Mouse (Mus musculus): ENCODE measurements around the gene Swt1. TPM values are rescaled to one million over a fixed set of nuclear protein-coding genes. Genes with fewer than 3 reads are reported as not detected.

Gene Swt1
- polyA plus RNA-seq, 1 experiment from 2014 or later, result 17.7 TPM

DNA sequence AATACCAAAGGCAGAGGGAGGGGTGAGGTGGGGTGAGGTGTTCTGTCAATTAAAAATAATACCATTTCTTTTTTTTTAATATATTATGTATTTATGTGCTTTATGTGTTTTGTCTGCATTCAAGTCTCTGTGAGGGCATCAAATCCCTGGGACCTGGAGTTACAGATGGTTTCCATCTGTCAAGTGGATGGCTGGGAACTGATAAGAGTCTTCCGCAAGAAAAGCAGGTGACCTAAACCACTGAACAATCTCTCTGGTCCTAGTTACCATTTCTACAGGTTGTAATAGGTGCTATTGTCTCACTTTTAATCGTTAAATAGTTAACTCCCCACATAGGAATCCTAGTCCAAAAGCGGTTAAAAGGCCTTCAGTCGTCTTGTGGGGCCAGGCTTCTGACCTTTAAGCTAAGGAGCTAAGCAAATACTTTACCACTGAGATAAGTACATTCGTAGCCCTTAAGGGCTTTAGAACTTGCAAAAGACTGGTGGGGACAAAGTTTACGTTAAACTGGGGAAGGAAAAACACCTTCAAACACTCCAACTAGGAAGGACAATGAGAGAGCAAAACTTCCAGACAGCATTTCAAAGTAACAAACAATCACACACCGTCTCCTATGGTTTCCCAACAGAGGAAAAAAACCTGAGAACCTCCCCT is 1.2 kb downstream of the Swt1 start:
- H3K27me3 ChIP-seq (ENCODE audit: insufficient read depth, poor library complexity, severe bottlenecking), result no peaks in the 10 kb centered on the region
- H3K4me1 ChIP-seq (replicated peaks), result peaks cover 19% of the 10 kb centered on the region
- DNase-seq (ENCODE audit: low spot score), result no peak
- H3K36me3 ChIP-seq, result peaks cover 4% of the 10 kb centered on the region
- WGBS, result 36% methylated on average over 7 of the region's 7 CpGs
- no peaks in the 10 kb centered on the region for H3K9me3 ChIP-seq
- peak overlapping the region; percentile 93 for H3K4me3 ChIP-seq
- H3K27ac ChIP-seq, result no peak overlapping the region

DNA sequence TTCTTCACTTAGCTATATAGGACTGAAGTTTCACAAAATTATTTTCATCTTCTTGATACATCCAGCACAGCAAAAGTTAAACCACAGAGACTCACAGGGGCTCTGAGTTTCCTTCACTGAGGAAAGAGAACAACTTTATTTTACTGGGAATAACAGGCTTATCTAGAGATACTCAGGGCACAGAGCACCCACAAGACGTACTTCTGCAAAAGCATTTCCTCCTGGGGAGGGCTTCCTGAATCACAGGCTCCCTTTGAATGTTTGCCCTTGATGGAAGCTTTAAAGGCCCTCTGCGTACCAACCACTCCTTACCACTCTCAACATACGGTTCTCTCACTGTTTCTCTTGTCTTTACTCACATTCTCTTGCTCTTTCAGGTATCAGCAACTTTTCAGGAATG is 6.1 kb downstream of the Swt1 start:
- WGBS, result 85% methylated on average over 3 of the region's 3 CpGs
- DNase-seq (ENCODE audit: low spot score), result no peak
- Histone ChIP-seq H3K27me3 (ENCODE audit: insufficient read depth, poor library complexity, severe bottlenecking) (no peaks in the 10 kb centered on the region), H3K9me3 (no peaks in the 10 kb centered on the region), H3K4me3 (no peak overlapping the region), H3K4me1 (replicated peaks) (peaks cover 7% of the 10 kb centered on the region), H3K27ac (no peak overlapping the region), H3K36me3 (peaks cover 46% of the 10 kb centered on the region)

DNA sequence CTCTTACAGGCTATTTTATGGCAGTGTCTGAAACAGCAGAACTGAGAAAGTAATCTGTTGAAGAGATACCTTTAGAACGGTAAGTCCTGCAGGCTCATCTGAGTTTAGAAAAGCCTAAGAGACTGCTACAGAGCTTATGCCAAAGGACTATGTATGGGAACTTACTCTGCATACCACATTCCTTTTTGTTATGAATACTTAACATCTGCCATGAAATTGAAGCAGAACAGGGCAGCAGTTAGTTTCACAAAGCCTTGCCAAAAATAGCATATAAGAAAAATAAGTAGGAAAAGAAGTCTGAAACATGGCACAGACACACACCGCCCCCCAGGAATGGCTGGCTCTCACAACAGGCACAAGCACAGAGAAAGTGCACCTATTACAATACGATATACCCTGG is 18.4 kb downstream of the Swt1 start:
- Histone ChIP-seq H3K27ac (no peak overlapping the region), H3K36me3 (peaks cover 59% of the 10 kb centered on the region)

DNA sequence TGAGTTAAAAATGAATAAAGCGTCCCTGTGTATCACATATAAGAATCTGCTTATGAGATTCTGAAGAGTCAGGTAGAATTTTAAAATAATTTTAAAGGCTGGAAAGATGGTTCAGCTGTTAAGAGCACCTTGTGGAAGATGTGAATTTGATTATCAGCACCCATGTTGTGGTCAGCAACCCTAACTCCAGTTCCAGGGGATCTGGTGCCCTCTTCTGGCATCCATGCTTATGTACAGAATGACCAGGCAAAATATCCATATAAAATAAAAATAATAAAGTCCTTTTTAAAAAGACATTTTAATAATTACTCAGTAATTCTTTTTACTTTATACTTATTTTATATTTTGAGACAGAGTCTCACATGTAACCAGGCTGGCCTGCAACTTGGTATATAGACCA is 38.2 kb downstream of the Swt1 start:
- Histone ChIP-seq H3K9me3 (no peaks in the 10 kb centered on the region), H3K36me3 (peaks cover 32% of the 10 kb centered on the region), H3K27me3 (ENCODE audit: insufficient read depth, poor library complexity, severe bottlenecking) (no peaks in the 10 kb centered on the region), H3K27ac (no peak overlapping the region), H3K4me3 (no peak overlapping the region), H3K4me1 (replicated peaks) (no peaks in the 10 kb centered on the region)
- DNase-seq (ENCODE audit: low spot score), result no peak
- 98% methylated on average over 1 of the region's 1 CpGs for WGBS

More for the DNA sequence above, 18.4 kb downstream of the Swt1 start:
- no peak for DNase-seq (ENCODE audit: low spot score)
- H3K4me3 ChIP-seq, result no peak overlapping the region
- no peaks in the 10 kb centered on the region for H3K4me1 ChIP-seq (replicated peaks)
- 95% methylated on average over 3 of the region's 3 CpGs for WGBS
- H3K27me3 ChIP-seq (ENCODE audit: insufficient read depth, poor library complexity, severe bottlenecking), result no peaks in the 10 kb centered on the region
- no peaks in the 10 kb centered on the region for H3K9me3 ChIP-seq

DNA sequence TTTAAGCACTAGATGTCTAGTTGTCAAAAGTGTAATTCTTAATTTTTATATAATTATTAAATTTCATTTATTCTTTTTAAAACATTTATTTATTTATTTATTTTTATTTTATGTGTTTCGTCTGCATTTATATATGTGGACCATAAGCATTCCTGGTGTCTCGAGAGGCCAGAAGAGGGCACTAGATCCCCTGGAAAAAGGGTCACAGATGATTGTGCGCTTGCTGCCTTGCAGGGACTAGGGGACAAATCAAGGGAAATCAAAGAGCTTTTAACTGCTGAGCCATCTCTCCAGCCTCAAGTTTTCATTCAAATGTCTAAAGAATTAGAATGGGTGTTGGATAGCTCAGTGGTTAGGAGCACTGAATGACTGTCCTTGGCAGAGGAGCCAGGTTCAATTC is 50.9 kb downstream of the Swt1 start:
- 86% methylated on average over 3 of the region's 3 CpGs for WGBS
- no peaks in the 10 kb centered on the region for H3K9me3 ChIP-seq
- H3K4me1 ChIP-seq (replicated peaks), result no peaks in the 10 kb centered on the region
- no peak overlapping the region for H3K27ac ChIP-seq
- H3K36me3 ChIP-seq, result peaks cover 47% of the 10 kb centered on the region
- no peak overlapping the region for H3K4me3 ChIP-seq
- H3K27me3 ChIP-seq (ENCODE audit: insufficient read depth, poor library complexity, severe bottlenecking), result no peaks in the 10 kb centered on the region
- DNase-seq (ENCODE audit: low spot score), result no peak

DNA sequence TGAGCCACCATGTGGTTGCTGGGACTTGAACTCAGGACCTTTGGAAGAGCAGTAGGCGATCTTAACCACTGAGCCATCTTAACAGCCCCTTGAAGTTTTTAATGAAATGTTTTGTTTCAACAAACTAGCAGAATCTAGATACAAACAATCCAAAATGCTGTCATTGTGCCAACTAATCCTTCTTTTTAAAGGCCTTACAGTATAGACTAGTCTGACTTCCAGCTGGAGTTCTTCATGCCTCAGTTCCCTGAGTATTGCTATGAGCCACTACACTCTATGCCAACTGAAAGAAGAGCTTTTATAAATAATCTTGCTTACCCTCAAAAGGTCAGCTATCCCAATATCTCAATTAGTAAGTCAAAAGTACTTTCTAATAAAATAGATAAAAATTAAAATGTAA is 55.4 kb downstream of the Swt1 start:
- 92% methylated on average over 1 of the region's 1 CpGs for whole genome bisulfite sequencing
- Histone ChIP-seq H3K36me3 (peaks cover 60% of the 10 kb centered on the region), H3K27ac (no peak overlapping the region), H3K27me3 (ENCODE audit: insufficient read depth, poor library complexity, severe bottlenecking) (no peaks in the 10 kb centered on the region), H3K4me1 (replicated peaks) (no peaks in the 10 kb centered on the region), H3K4me3 (no peak overlapping the region), H3K9me3 (no peaks in the 10 kb centered on the region)
- no peak for DNase-seq (ENCODE audit: low spot score)

DNA sequence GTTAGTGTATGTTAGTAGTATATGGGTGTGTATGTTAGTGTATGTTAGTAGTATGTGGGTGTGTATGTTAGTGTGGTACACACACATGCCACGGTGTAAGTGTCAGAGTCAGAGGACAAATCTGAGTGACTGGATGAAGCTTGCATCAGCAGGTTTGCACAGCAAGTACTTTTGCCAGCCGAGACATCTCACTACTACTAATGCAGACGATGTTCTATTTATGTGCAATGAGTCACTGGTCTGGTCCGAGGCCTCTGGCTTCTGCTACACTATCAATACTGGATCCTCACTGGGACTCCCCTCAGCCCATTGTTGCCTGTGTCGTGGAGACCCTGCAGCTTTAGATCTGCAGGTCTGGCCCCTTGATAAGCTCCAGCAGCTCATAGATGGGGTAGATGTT is 56.7 kb downstream of the Swt1 start:
- WGBS, result 90% methylated on average over 5 of the region's 5 CpGs
- peaks cover 67% of the 10 kb centered on the region for H3K36me3 ChIP-seq

DNA sequence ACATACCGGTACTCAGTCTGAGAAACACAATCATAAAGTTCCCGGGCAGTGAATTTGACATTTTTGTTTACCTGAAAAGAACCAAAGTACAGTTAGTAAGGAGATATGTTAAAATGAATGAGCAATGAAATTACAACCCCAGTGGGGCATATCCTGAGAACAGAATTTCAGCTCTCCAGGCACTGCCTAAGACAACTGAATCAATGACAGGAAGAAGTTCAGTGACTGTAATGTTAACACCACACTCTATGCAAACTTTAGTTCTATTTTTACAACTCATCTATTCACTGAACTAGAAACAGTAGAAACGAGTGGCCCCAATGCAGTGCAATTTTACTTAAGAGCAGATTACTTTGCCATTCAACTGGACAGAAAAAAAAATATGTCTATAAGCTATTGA is 57.7 kb downstream of the Swt1 start:
- peaks cover 70% of the 10 kb centered on the region for H3K36me3 ChIP-seq
- H3K9me3 ChIP-seq, result no peaks in the 10 kb centered on the region

More for the DNA sequence above, 56.7 kb downstream of the Swt1 start:
- Histone ChIP-seq H3K27me3 (ENCODE audit: insufficient read depth, poor library complexity, severe bottlenecking) (no peaks in the 10 kb centered on the region), H3K9me3 (no peaks in the 10 kb centered on the region), H3K4me3 (no peak overlapping the region), H3K27ac (no peak overlapping the region), H3K4me1 (replicated peaks) (no peaks in the 10 kb centered on the region)
- no peak for DNase-seq (ENCODE audit: low spot score)

DNA sequence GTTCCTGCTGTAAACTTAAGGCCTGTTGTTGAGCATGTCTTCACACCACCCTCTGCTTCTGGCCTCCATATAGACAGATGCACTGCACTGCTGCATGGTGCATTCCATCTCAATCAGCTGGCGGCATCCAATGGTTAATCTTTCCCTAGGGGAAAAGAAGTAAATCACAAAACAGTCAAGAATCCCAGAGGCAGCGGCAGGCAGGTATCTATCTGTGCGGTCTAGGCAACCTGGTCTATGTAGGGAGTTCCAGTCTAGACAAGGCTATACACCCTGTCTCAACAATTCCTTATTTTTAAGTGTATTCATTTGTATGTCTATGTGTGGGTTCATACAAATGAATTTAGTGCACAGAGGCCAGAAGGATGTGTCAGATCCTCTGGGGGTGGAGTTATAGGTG is 59.8 kb downstream of the Swt1 start:
- Histone ChIP-seq H3K27me3 (ENCODE audit: insufficient read depth, poor library complexity, severe bottlenecking) (no peaks in the 10 kb centered on the region), H3K36me3 (peaks cover 81% of the 10 kb centered on the region), H3K27ac (no peak overlapping the region), H3K9me3 (no peaks in the 10 kb centered on the region), H3K4me3 (no peak overlapping the region), H3K4me1 (replicated peaks) (no peaks in the 10 kb centered on the region)
- DNase-seq (ENCODE audit: low spot score), result no peak
- 92% methylated on average over 3 of the region's 3 CpGs for WGBS

More for the DNA sequence above, 57.7 kb downstream of the Swt1 start:
- no peaks in the 10 kb centered on the region for H3K27me3 ChIP-seq (ENCODE audit: insufficient read depth, poor library complexity, severe bottlenecking)
- no peak for DNase-seq (ENCODE audit: low spot score)
- H3K27ac ChIP-seq, result no peak overlapping the region
- H3K4me3 ChIP-seq, result no peak overlapping the region
- WGBS, result 92% methylated on average over 3 of the region's 3 CpGs
- H3K4me1 ChIP-seq (replicated peaks), result no peaks in the 10 kb centered on the region

DNA sequence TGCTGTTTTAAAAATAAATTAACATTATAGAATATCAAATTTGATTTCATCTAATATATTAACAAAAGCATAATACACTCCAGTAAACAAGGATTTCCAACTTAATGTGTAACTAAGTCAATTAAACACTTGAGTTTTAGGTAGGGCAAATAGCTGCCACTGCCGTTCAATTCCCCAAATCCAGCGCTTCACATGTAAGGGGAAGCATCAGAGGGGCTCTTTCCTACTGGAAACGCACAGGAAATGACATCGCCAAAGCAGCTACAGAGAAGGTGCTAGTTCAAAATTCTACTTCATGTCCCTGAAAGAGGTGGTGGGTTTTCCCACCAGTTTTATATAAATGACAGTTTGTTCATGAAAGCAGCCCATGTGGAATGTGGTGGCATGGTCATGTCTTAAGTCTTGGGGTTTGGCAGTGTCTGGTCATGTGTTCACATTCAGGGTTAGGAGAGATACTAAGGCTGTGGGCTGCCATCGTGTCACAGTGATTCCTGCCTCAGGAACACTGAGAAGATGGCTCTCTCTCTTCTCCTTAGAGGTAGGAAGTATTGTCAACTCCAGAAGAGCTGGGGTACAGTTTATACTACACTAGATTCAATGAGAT is 60.4 kb downstream of the Swt1 start:
- no peak for DNase-seq (ENCODE audit: low spot score)
- whole genome bisulfite sequencing, result 94% methylated on average over 5 of the region's 5 CpGs
- Histone ChIP-seq H3K36me3 (peaks cover 87% of the 10 kb centered on the region), H3K27ac (no peak overlapping the region), H3K4me3 (no peak overlapping the region), H3K27me3 (ENCODE audit: insufficient read depth, poor library complexity, severe bottlenecking) (no peaks in the 10 kb centered on the region), H3K4me1 (replicated peaks) (no peaks in the 10 kb centered on the region), H3K9me3 (no peaks in the 10 kb centered on the region)

DNA sequence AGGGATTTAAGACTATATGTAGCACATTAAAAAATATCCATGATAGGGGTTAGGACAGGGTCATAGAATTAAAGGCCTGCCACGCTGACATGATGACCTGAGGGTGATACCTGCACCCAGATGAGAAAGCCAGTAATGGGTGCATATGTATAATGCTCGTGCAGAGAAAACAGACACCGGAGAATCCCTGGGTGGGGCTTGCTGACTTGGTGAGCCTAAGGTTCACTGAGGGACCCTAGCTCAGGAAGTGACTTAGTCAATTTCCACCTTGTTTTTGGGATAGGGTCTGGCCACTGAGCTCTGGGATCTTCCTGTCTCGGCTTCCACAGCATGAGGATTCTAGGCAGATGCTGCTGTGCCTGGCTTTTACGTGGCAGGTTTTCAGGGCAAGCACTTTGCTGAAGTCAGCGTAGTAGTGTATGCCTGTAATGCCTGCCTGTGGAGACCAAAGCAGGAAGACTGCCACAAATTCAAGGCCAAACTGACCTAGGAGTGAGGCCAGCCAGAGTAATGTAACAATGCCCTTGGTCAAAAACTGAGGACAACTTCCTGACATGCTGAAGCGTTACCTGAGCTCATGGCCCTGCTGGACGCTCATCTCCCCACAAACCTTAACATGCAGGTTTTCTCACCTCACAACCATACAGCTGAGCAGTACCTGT is 61.2 kb downstream of the Swt1 start:
- Histone ChIP-seq H3K27ac (no peak overlapping the region), H3K4me3 (no peak overlapping the region), H3K4me1 (replicated peaks) (no peaks in the 10 kb centered on the region), H3K27me3 (ENCODE audit: insufficient read depth, poor library complexity, severe bottlenecking) (no peaks in the 10 kb centered on the region), H3K9me3 (no peaks in the 10 kb centered on the region), H3K36me3 (peaks cover 94% of the 10 kb centered on the region)
- 92% methylated on average over 8 of the region's 8 CpGs for WGBS
- no peak for DNase-seq (ENCODE audit: low spot score)

DNA sequence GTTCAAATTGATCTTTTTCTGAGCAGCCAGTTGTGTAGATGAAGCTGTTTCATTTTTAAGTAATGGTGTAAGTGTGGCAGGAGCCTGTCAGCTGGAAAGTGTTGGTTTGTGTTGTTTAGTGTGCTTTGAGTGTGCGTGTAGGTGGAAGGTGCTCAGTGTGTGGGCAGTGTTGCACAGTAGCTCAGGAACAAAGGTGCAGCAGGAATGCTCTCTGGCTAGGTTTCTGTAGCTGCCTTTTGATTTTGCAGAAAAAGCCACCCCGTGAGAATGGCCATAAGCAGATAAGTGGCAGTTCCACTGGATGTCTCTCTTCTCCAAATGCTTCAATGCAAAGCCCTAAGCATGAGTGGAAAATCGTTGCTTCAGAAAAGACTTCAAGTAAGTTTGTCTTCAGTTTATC is 68.9 kb downstream of the Swt1 start:
- H3K9me3 ChIP-seq, result no peaks in the 10 kb centered on the region
- no peaks in the 10 kb centered on the region for H3K27me3 ChIP-seq (ENCODE audit: insufficient read depth, poor library complexity, severe bottlenecking)
- 88% methylated on average over 3 of the region's 3 CpGs for WGBS
- peaks cover 100% of the 10 kb centered on the region for H3K36me3 ChIP-seq
- H3K4me1 ChIP-seq (replicated peaks), result no peaks in the 10 kb centered on the region
- H3K27ac ChIP-seq, result no peak overlapping the region
- no peak overlapping the region for H3K4me3 ChIP-seq
- DNase-seq (ENCODE audit: low spot score), result no peak

DNA sequence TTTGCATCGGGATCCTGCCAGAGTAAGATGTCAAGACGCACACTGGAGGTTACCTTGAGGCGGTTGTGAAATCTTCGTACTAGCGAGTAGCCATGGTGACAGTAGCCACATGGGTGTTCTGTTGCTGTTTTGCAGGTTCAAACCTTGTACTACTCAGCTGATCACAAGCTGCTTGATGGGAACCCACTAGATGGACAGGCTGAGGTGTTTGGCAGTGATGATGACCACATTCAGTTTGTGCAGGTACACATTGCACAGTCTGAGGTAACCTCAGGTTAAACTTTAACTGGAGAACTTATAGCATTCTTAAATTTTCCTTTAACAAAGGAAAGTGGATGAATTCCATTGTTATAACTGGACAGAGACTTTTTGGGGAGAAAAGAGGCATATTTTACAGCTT is 72.3 kb downstream of the Swt1 start:
- Histone ChIP-seq H3K27ac (no peak overlapping the region), H3K27me3 (ENCODE audit: insufficient read depth, poor library complexity, severe bottlenecking) (no peaks in the 10 kb centered on the region), H3K36me3 (peaks cover 100% of the 10 kb centered on the region), H3K4me3 (no peak overlapping the region), H3K9me3 (no peaks in the 10 kb centered on the region), H3K4me1 (replicated peaks) (no peaks in the 10 kb centered on the region)
- WGBS, result 97% methylated on average over 5 of the region's 5 CpGs
- DNase-seq (ENCODE audit: low spot score), result no peak

Data from hindbrain, embryonic 10.5 days (tissue).